Mouse (Mus musculus): ENCODE results near the gene Nek6. TPM values are rescaled to one million over a fixed set of nuclear protein-coding genes. Genes with fewer than 3 reads are reported as not detected.

Gene Nek6
- polyA plus RNA-seq, 1 experiment from 2014 or later = 96.0 TPM

- 47% methylated on average over 17 of the region's 17 CpGs for WGBS
- H3K4me3 ChIP-seq = no peak overlapping the region
- H3K9me3 ChIP-seq = no peaks in the 10 kb centered on the region
- no peak overlapping the region for H3K4me2 ChIP-seq (replicated peaks)
- peak; percentile 34; the same call in 1 of the 2 replicates for ATAC-seq (ENCODE audit: low FRiP score, low read depth)
- no peak overlapping the region for H3K9ac ChIP-seq (replicated peaks)
- H3K27ac ChIP-seq (replicated peaks) = no peak overlapping the region; the same call in 1 of the 2 replicates
- peaks cover 24% of the 10 kb centered on the region for H3K36me3 ChIP-seq
- H3K27me3 ChIP-seq = no peaks in the 10 kb centered on the region
- H3K4me1 ChIP-seq = peaks cover 11% of the 10 kb centered on the region
Observed at GRCm38 (mm10) chr2:38560296-38561227, 49.1 kb downstream of the Nek6 start.

- H3K4me1 ChIP-seq = peaks cover 15% of the 10 kb centered on the region
- no peaks in the 10 kb centered on the region for H3K27me3 ChIP-seq
- WGBS = 90% methylated on average over 4 of the region's 4 CpGs
- H3K9ac ChIP-seq (replicated peaks) = no peak overlapping the region
- no peak overlapping the region for H3K4me2 ChIP-seq (replicated peaks)
- peaks cover 24% of the 10 kb centered on the region for H3K36me3 ChIP-seq
- H3K9me3 ChIP-seq = no peaks in the 10 kb centered on the region
- H3K27ac ChIP-seq (replicated peaks) = no peak overlapping the region
- no peak for ATAC-seq (ENCODE audit: low FRiP score, low read depth)
- no peak overlapping the region for H3K4me3 ChIP-seq
Observed at GRCm38 (mm10) chr2:38562596-38562995, 51.2 kb downstream of the Nek6 start.

GRCm38 (mm10) chr2:38571971-38572601, 60.6 kb downstream of the Nek6 start:
- H3K4me1 ChIP-seq = peaks cover 6% of the 10 kb centered on the region; the same call in 1 of the 2 replicates
- 0 out of 2 replicates have a peak, but pooled peaks have one; percentile 14 for ATAC-seq (ENCODE audit: low FRiP score, low read depth)
- H3K36me3 ChIP-seq = peaks cover 50% of the 10 kb centered on the region
- WGBS = 82% methylated on average over 23 of the region's 23 CpGs
- peak overlapping the region; percentile 2; the same call in 1 of the 2 replicates for H3K27ac ChIP-seq (replicated peaks)
- H3K4me3 ChIP-seq = no peak overlapping the region
- no peak overlapping the region for H3K4me2 ChIP-seq (replicated peaks)
- no peaks in the 10 kb centered on the region for H3K27me3 ChIP-seq
- H3K9me3 ChIP-seq = no peaks in the 10 kb centered on the region
- no peak overlapping the region for H3K9ac ChIP-seq (replicated peaks)

- Histone ChIP-seq H3K4me1 (peaks cover 17% of the 10 kb centered on the region), H3K36me3 (peaks cover 50% of the 10 kb centered on the region), H3K27ac (replicated peaks) (no peak overlapping the region), H3K4me3 (no peak overlapping the region), H3K4me2 (replicated peaks) (no peak overlapping the region), H3K27me3 (no peaks in the 10 kb centered on the region), H3K9me3 (no peaks in the 10 kb centered on the region), H3K9ac (replicated peaks) (no peak overlapping the region)
- WGBS = 95% methylated on average over 2 of the region's 2 CpGs
- no peak for ATAC-seq (ENCODE audit: low FRiP score, low read depth)
Observed at GRCm38 (mm10) chr2:38574697-38575096, 63.3 kb downstream of the Nek6 start.

GRCm38 (mm10) chr2:38578602-38579521, 67.4 kb downstream of the Nek6 start:
- H3K27ac ChIP-seq (replicated peaks) = peak overlapping the region; percentile 70
- WGBS = 71% methylated on average over 13 of the region's 13 CpGs
- H3K4me3 ChIP-seq = no peak overlapping the region
- H3K4me2 ChIP-seq (replicated peaks) = no peak overlapping the region
- H3K27me3 ChIP-seq = no peaks in the 10 kb centered on the region
- peaks cover 24% of the 10 kb centered on the region for H3K4me1 ChIP-seq
- peaks cover 45% of the 10 kb centered on the region for H3K36me3 ChIP-seq
- no peak for ATAC-seq (ENCODE audit: low FRiP score, low read depth)
- H3K9ac ChIP-seq (replicated peaks) = no peak overlapping the region
- H3K9me3 ChIP-seq = no peaks in the 10 kb centered on the region

- Histone ChIP-seq H3K4me3 (no peak overlapping the region), H3K4me2 (replicated peaks) (no peak overlapping the region), H3K27ac (replicated peaks) (peak overlapping the region; percentile 70), H3K36me3 (peaks cover 41% of the 10 kb centered on the region), H3K4me1 (peaks cover 31% of the 10 kb centered on the region), H3K9me3 (no peaks in the 10 kb centered on the region), H3K9ac (replicated peaks) (no peak overlapping the region; the same call in 1 of the 2 replicates), H3K27me3 (no peaks in the 10 kb centered on the region)
- WGBS = 71% methylated on average over 1 of the region's 1 CpGs
- ATAC-seq (ENCODE audit: low FRiP score, low read depth) = no peak
Observed at GRCm38 (mm10) chr2:38579528-38579927, 68.1 kb downstream of the Nek6 start.

GRCm38 (mm10) chr2:38583982-38584381, 72.5 kb downstream of the Nek6 start:
- no peak overlapping the region for H3K4me3 ChIP-seq
- H3K36me3 ChIP-seq = peaks cover 36% of the 10 kb centered on the region

GRCm38 (mm10) chr2:38584514-38585378, 73.3 kb downstream of the Nek6 start:
- 14% methylated on average over 13 of the region's 13 CpGs for WGBS
- Histone ChIP-seq H3K4me2 (replicated peaks) (peak overlapping the region; percentile 16), H3K9ac (replicated peaks) (no peak overlapping the region), H3K27me3 (no peaks in the 10 kb centered on the region), H3K36me3 (peaks cover 38% of the 10 kb centered on the region), H3K4me3 (no peak overlapping the region), H3K27ac (replicated peaks) (peak overlapping the region; percentile 91), H3K9me3 (no peaks in the 10 kb centered on the region), H3K4me1 (peaks cover 46% of the 10 kb centered on the region)
- peak; percentile 86 for ATAC-seq (ENCODE audit: low FRiP score, low read depth)

More at GRCm38 (mm10) chr2:38583982-38584381, 72.5 kb downstream of the Nek6 start:
- no peaks in the 10 kb centered on the region for H3K27me3 ChIP-seq
- no peaks in the 10 kb centered on the region for H3K9me3 ChIP-seq
- ATAC-seq (ENCODE audit: low FRiP score, low read depth) = no peak
- 78% methylated on average over 2 of the region's 2 CpGs for WGBS
- H3K4me2 ChIP-seq (replicated peaks) = no peak overlapping the region
- H3K27ac ChIP-seq (replicated peaks) = peak overlapping the region; percentile 91
- peaks cover 54% of the 10 kb centered on the region for H3K4me1 ChIP-seq
- 0 out of 2 replicates have a peak overlapping the region, but pooled peaks have one; percentile 7 for H3K9ac ChIP-seq (replicated peaks)

- Histone ChIP-seq H3K4me3 (no peak overlapping the region), H3K4me1 (peaks cover 44% of the 10 kb centered on the region), H3K9me3 (no peaks in the 10 kb centered on the region), H3K27me3 (no peaks in the 10 kb centered on the region), H3K27ac (replicated peaks) (peak overlapping the region; percentile 91), H3K9ac (replicated peaks) (no peak overlapping the region), H3K4me2 (replicated peaks) (peak overlapping the region; percentile 16; the same call in 1 of the 2 replicates), H3K36me3 (peaks cover 38% of the 10 kb centered on the region)
- peak; percentile 71 for ATAC-seq (ENCODE audit: low FRiP score, low read depth)
- WGBS = 21% methylated on average over 5 of the region's 5 CpGs
Observed at GRCm38 (mm10) chr2:38585379-38585736, 73.9 kb downstream of the Nek6 start.

GRCm38 (mm10) chr2:38586733-38587132, 75.3 kb downstream of the Nek6 start:
- no peak for ATAC-seq (ENCODE audit: low FRiP score, low read depth)
- Histone ChIP-seq H3K27ac (replicated peaks) (peak overlapping the region; percentile 50; the same call in 1 of the 2 replicates), H3K4me2 (replicated peaks) (no peak overlapping the region), H3K36me3 (peaks cover 37% of the 10 kb centered on the region), H3K4me1 (peaks cover 45% of the 10 kb centered on the region), H3K27me3 (no peaks in the 10 kb centered on the region), H3K4me3 (no peak overlapping the region), H3K9me3 (no peaks in the 10 kb centered on the region), H3K9ac (replicated peaks) (0 out of 2 replicates have a peak overlapping the region, but pooled peaks have one; percentile 20)
- 82% methylated on average over 6 of the region's 6 CpGs for WGBS

Measured in midbrain, embryonic 12.5 days (tissue).